ENCODE assay signal across 9 mouse cellular contexts in the genomic region with DNA sequence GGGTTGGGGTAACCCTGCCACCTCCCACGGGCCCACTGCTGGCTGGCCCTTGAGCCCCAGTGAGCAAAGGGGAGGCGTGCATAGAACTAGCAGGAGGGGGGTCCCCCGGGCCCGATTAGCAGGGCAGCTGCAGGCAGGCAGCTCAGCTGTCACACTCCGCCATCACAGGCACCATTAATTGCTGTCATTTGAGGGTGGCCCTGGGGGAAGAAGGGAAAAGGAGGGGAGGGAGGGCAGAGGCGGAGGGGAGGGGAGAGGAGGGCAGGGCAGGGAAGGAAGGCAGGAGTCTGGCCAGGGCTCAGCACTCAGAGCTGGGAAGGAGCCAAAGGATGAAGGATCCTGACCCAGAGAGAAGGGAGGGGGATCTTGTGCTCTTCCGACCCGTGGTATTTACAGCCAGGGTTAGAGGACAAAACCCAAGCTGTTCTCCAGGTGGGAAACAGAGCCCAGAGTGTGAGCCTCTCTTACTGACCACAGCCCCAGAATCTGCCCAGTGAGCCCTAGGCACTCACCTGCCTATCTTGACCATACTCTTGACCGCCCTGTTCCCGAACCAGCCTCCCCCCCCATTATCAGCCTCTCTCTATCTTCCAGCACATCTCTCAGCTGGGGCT. TPM values are rescaled to one million over a fixed set of nuclear protein-coding genes. Genes with fewer than 3 reads are reported as not detected.
DNase-seq lines count a peak whose midpoint lies in the region; ATAC-seq lines count a peak whose summit lies in the region.
"Had no signal": no experiment of that assay in that cellular context is flagged by ENCODE, and none has a peak within 500 bp of the region (broad histone marks: within the 10 kb centered on the region; RNA-seq: fewer than 3 reads in every experiment).

No protein-coding gene starts in this region.

- H3K9me3 ChIP-seq in heart, embryonic 10.5 days: no peaks in the 10 kb centered on the region
- no peaks in the 10 kb centered on the region for H3K9me3 ChIP-seq in embryonic facial prominence, embryonic 13.5 days
- H3K9me3 ChIP-seq in intestine, embryonic 15.5 days: no peaks in the 10 kb centered on the region
- no peaks in the 10 kb centered on the region for H3K9me3 ChIP-seq in midbrain, embryonic 13.5 days

- peak overlapping the region; percentile 41 for H3K4me2 ChIP-seq in embryonic facial prominence, embryonic 13.5 days
- 0 out of 2 replicates have a peak overlapping the region, but pooled peaks have one; percentile 40 for H3K4me2 ChIP-seq in intestine, embryonic 15.5 days (replicated peaks)
- peak overlapping the region; percentile 32 for H3K4me2 ChIP-seq in midbrain, embryonic 13.5 days (replicated peaks)

- H3K36me3 ChIP-seq in heart, embryonic 10.5 days: peaks cover 3% of the 10 kb centered on the region; the same call in 1 of the 2 replicates
- peaks cover 4% of the 10 kb centered on the region; the same call in 1 of the 2 replicates for H3K36me3 ChIP-seq in embryonic facial prominence, embryonic 13.5 days
- H3K36me3 ChIP-seq in intestine, embryonic 15.5 days: no peaks in the 10 kb centered on the region
- H3K36me3 ChIP-seq in midbrain, embryonic 13.5 days: no peaks in the 10 kb centered on the region

- peaks cover 94% of the 10 kb centered on the region for H3K4me1 ChIP-seq in heart, embryonic 10.5 days
- peaks cover 87% of the 10 kb centered on the region for H3K4me1 ChIP-seq in embryonic facial prominence, embryonic 13.5 days
- peaks cover 69% of the 10 kb centered on the region for H3K4me1 ChIP-seq in intestine, embryonic 15.5 days (replicated peaks)
- peaks cover 91% of the 10 kb centered on the region for H3K4me1 ChIP-seq in midbrain, embryonic 13.5 days (replicated peaks)

- ATAC-seq in embryonic facial prominence, embryonic 13.5 days (ENCODE audit: insufficient number of reproducible peaks, insufficient read depth, low FRiP score, low TSS enrichment, low read depth): peak; percentile 21; the same call in 1 of the 2 replicates
- peak; percentile 23; the same call in 1 of the 2 replicates for ATAC-seq in intestine, embryonic 15.5 days
- peak; percentile 74 for ATAC-seq in midbrain, embryonic 13.5 days

- WGBS in heart, embryonic 10.5 days: 20% methylated on average over 10 of the region's 10 CpGs
- WGBS in embryonic facial prominence, embryonic 13.5 days: 26% methylated on average over 10 of the region's 10 CpGs
- 20% methylated on average over 10 of the region's 10 CpGs for WGBS in intestine, embryonic 15.5 days
- 17% methylated on average over 10 of the region's 10 CpGs for WGBS in midbrain, embryonic 13.5 days

- DNase-seq in heart, embryonic 10.5 days (ENCODE audit: low spot score): no peak
- DNase-seq in heart, postnatal 14 days: no peak
- no peak for DNase-seq in left cerebral cortex, postnatal 25 days (ENCODE audit: low spot score in 2 of 2)
- no peak for DNase-seq in thymus, postnatal 10 days (ENCODE audit: low spot score in 2 of 2)
- DNase-seq in gastrocnemius, adult 18-20 months (ENCODE audit: low spot score): no peak

- intact Hi-C loops in heart, postnatal 14 days (cut with DNase I): no loop called here
- intact Hi-C loops in left cerebral cortex, postnatal 25 days (cut with DNase I): no loop called here

- H3K4me3 ChIP-seq in heart, embryonic 10.5 days: peak overlapping the region; percentile 41
- no peak overlapping the region for H3K4me3 ChIP-seq in embryonic facial prominence, embryonic 13.5 days
- no peak overlapping the region for H3K4me3 ChIP-seq in intestine, embryonic 15.5 days (replicated peaks)
- no peak overlapping the region for H3K4me3 ChIP-seq in midbrain, embryonic 13.5 days (replicated peaks)
- H3K4me3 ChIP-seq: erythroblast, embryonic 14.5 days had no signal

- no peaks in the 10 kb centered on the region for H3K27me3 ChIP-seq in heart, embryonic 10.5 days (ENCODE audit: insufficient read depth, poor library complexity, severe bottlenecking)
- no peaks in the 10 kb centered on the region for H3K27me3 ChIP-seq in embryonic facial prominence, embryonic 13.5 days
- H3K27me3 ChIP-seq in intestine, embryonic 15.5 days (replicated peaks): no peaks in the 10 kb centered on the region
- no peaks in the 10 kb centered on the region for H3K27me3 ChIP-seq in midbrain, embryonic 13.5 days

- H3K9ac ChIP-seq in embryonic facial prominence, embryonic 13.5 days: peak overlapping the region; percentile 65; the same call in 1 of the 2 replicates
- H3K9ac ChIP-seq in intestine, embryonic 15.5 days: no peak overlapping the region
- H3K9ac ChIP-seq in midbrain, embryonic 13.5 days (replicated peaks): peak overlapping the region; percentile 52

- peak overlapping the region; percentile 88 for H3K27ac ChIP-seq in heart, embryonic 10.5 days
- peak overlapping the region; percentile 92 for H3K27ac ChIP-seq in embryonic facial prominence, embryonic 13.5 days
- H3K27ac ChIP-seq in intestine, embryonic 15.5 days: peak overlapping the region; percentile 64
- H3K27ac ChIP-seq in midbrain, embryonic 13.5 days: peak overlapping the region; percentile 92

RNA-seq across cellular contexts. Expression of gene Ncor2, which starts 28.0 kb away (rescaled TPM):
- 17.8 and 23.3 TPM in 2 replicates for polyA plus RNA-seq in heart, embryonic 10.5 days (2016; fragmentation: Nextera tagmentation; extraction: Ambion mirVana)
- total RNA-seq in heart, postnatal 14 days (2021): 10 to 100 TPM; 89.1 to 98.5 TPM
- 35.1 and 36.2 TPM in 2 replicates for polyA plus RNA-seq in embryonic facial prominence, embryonic 13.5 days (2015; fragmentation: Nextera tagmentation; extraction: Ambion mirVana)
- polyA plus RNA-seq in intestine, embryonic 15.5 days (2015; fragmentation: Nextera tagmentation; extraction: Ambion mirVana): 19.9 and 20.0 TPM in 2 replicates
- 20.2 and 22.6 TPM in 2 replicates for polyA plus RNA-seq in midbrain, embryonic 13.5 days (2015; fragmentation: Nextera tagmentation; extraction: Ambion mirVana)
- 100 to 1,000 TPM; 183 to 200 TPM for total RNA-seq in left cerebral cortex, postnatal 25 days (2021)
- total RNA-seq in gastrocnemius, adult 18-20 months (2021): 100 to 1,000 TPM; 118 to 134 TPM

Comparison
In these comparisons a context has a peak if more than half of its experiments do, and no peak if none do; other contexts are left out.
1. ATAC-seq: peak in every context shown above with its lines; median percentile 74 in midbrain, embryonic 13.5 days; 23 in intestine, embryonic 15.5 days; 21 in embryonic facial prominence, embryonic 13.5 days.